Mouse (Mus musculus) hindbrain, embryonic 16.5 days (tissue): ENCODE measurements around the gene Plagl2. TPM values are rescaled to one million over a fixed set of nuclear protein-coding genes. Genes with fewer than 3 reads are reported as not detected.

ENCODE experiments used
- ATAC-seq: fragments of 200-750 bp; cut with Nextera tagmentation; 2 replicates; pipeline ENCODE4 v1.8.0; 2017; ENCODE audit warnings: moderate TSS enrichment, moderate library complexity
- H3K27ac ChIP-seq: fragments of 300-500 bp; sonication (generic); 2 replicates; pipeline ENCODE4 v1.5.1; 2014; ENCODE audit warnings: low read depth, mild to moderate bottlenecking, control low read depth, low read length, moderate library complexity
- H3K27me3 ChIP-seq: fragments of 300-500 bp; sonication (generic); replicated peaks from 2 replicates; pipeline ENCODE4 v1.6.1; 2014; ENCODE audit warnings: low read length; ENCODE audit not compliant: control insufficient read depth, insufficient read depth
- H3K36me3 ChIP-seq: fragments of 300-500 bp; sonication (generic); 2 replicates; pipeline ENCODE4 v1.6.1; 2014; ENCODE audit warnings: mild to moderate bottlenecking, low read length, moderate library complexity, mixed read lengths; ENCODE audit not compliant: control insufficient read depth, insufficient read depth
- H3K4me1 ChIP-seq: fragments of 300-500 bp; sonication (generic); 2 replicates; pipeline ENCODE4 v1.6.1; 2014; ENCODE audit warnings: low read depth, low read length; ENCODE audit not compliant: control insufficient read depth, insufficient read depth
- H3K4me2 ChIP-seq: fragments of 300-500 bp; sonication (generic); 2 replicates; pipeline ENCODE4 v1.6.1; 2014; ENCODE audit warnings: mild to moderate bottlenecking, low read length, control low read depth, moderate library complexity
- H3K4me3 ChIP-seq: fragments of 300-500 bp; sonication (generic); 2 replicates; pipeline ENCODE4 v1.5.1; 2014; ENCODE audit warnings: mild to moderate bottlenecking, low read length, control low read depth, moderate library complexity
- H3K9ac ChIP-seq: fragments of 300-500 bp; sonication (generic); 2 replicates; pipeline ENCODE4 v1.6.1; 2014; ENCODE audit warnings: low read depth, mild to moderate bottlenecking, control low read depth, low read length, moderate library complexity
- H3K9me3 ChIP-seq: fragments of 300-500 bp; sonication (generic); 2 replicates; pipeline ENCODE4 v1.6.1; 2014; ENCODE audit warnings: mild to moderate bottlenecking, low read length, moderate library complexity; ENCODE audit not compliant: control insufficient read depth
- WGBS: fragments of 180-500 bp; shearing (Covaris S2); extraction: QIAGEN DNeasy Blood & Tissue Kit; methylation state at CpG from one replicate; pipeline ENCODE4 v1.1.7; 2014; 5-methylcytosine and 5-hydroxymethylcytosine counted together
- polyA plus RNA-seq: library from polyadenylated mRNA; unstranded; fragments of >200 nt; fragmentation: Nextera tagmentation; extraction: Ambion mirVana; gene quantifications from 2 replicates; pipeline ENCODE4 v1.2.1, GENCODE M21; 2015

Plagl2 gene
- polyA plus RNA-seq, 1 experiment from 2014 or later: 4.2 TPM

DNA sequence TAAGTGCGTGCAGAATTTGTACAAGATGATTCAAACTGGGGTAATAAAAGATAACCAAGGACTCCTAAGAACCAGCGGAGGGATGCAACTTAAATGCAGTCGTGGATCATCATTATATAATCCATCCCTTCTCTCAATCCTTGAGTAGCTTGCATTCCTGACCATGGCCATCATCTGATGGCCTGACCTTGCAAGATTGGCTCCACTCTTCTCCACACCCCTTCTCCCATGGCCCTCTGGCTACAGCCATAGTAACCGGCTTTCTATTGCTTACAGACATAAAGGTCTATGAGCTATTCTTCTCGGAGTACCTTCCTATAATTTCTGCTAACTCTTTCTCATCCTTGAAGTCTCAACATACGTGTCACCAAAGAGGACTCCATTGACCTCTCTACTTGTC is 930 bp upstream of the Plagl2 start:
- 59% methylated on average over 6 of the region's 6 CpGs for WGBS
- Histone ChIP-seq H3K27me3 (no peaks in the 10 kb centered on the region), H3K9me3 (no peaks in the 10 kb centered on the region), H3K4me1 (peaks cover 30% of the 10 kb centered on the region), H3K4me2 (peak overlapping the region; percentile 93), H3K36me3 (no peaks in the 10 kb centered on the region), H3K27ac (no peak overlapping the region), H3K4me3 (peak overlapping the region; percentile 96), H3K9ac (peak overlapping the region; percentile 97)
- ATAC-seq: no peak

DNA sequence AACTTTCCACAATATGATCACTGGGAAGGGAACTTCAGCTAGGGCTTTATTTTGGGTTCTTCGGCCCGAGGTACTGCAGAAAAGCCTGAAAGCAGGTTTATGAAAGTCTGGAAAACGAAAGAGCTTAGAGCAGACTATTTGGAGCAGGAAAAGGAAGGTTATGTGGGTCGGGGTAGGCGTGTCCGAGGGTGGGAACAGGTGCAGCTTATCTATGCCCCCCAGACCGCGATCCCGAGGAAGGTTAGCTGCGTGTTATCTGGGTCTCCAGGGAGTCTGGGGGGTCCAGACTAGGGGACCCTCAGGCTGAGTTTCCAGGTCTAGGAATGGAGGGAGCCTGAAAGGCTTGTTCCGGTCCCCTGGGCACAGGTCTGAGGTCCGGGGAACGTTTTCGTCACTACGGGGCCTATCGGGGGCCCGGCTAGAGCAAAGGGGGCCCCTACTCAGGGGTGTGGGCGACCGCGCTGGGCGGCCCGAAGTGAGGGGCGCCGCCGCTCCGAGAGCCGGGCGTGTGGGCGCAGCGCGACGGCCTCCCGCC is 458 bp downstream of the Plagl2 start:
- ATAC-seq: peak; percentile 79
- peaks cover 30% of the 10 kb centered on the region for H3K4me1 ChIP-seq

DNA sequence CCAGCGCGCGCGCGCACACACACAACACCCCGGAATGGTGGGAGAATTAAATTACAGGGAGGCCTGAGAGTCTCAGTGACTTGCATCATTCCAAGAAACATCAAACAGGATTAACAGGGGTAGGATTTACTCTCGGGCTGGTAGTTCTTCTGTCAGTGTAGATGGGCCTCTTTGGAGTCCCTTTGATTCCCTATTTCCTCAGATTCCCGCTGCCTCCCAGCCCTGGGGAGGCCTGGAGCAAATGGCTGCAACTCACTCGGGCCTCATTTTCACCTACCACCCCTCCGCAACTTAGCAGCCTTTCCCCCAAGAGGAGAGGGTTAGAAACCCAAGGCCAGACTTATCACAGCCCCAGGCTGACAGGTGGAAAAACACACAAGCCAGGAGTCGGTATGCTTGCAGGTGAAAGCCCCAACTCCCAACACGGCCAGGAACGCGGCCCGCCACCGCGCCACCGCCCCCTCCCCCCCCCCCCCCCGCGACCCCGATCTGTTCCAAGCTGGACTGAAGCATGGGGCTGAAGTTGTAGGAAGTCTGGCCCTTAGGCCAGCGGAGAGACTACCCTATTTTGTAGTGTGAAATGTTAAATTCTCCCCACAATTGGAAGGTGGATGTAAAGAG is 1.3 kb downstream of the Plagl2 start:
- 4% methylated on average over 18 of the region's 22 CpGs for WGBS
- H3K4me1 ChIP-seq: peaks cover 30% of the 10 kb centered on the region
- peak overlapping the region; percentile 97 for H3K9ac ChIP-seq
- peaks cover 8% of the 10 kb centered on the region; the same call in 1 of the 2 replicates for H3K36me3 ChIP-seq
- ATAC-seq: no peak
- peak overlapping the region; percentile 93 for H3K4me2 ChIP-seq
- H3K27me3 ChIP-seq: no peaks in the 10 kb centered on the region
- peak overlapping the region; percentile 96 for H3K4me3 ChIP-seq
- no peaks in the 10 kb centered on the region for H3K9me3 ChIP-seq
- H3K27ac ChIP-seq: no peak overlapping the region; the same call in 1 of the 2 replicates

More for the DNA sequence above, 458 bp downstream of the Plagl2 start:
- under 1% methylated on average over 26 of the region's 33 CpGs for WGBS
- H3K4me2 ChIP-seq: peak overlapping the region; percentile 93
- no peaks in the 10 kb centered on the region for H3K27me3 ChIP-seq
- H3K36me3 ChIP-seq: peaks cover 1% of the 10 kb centered on the region; the same call in 1 of the 2 replicates
- H3K9ac ChIP-seq: peak overlapping the region; percentile 97
- H3K4me3 ChIP-seq: peak overlapping the region; percentile 96
- H3K9me3 ChIP-seq: no peaks in the 10 kb centered on the region
- H3K27ac ChIP-seq: peak overlapping the region; percentile 84

DNA sequence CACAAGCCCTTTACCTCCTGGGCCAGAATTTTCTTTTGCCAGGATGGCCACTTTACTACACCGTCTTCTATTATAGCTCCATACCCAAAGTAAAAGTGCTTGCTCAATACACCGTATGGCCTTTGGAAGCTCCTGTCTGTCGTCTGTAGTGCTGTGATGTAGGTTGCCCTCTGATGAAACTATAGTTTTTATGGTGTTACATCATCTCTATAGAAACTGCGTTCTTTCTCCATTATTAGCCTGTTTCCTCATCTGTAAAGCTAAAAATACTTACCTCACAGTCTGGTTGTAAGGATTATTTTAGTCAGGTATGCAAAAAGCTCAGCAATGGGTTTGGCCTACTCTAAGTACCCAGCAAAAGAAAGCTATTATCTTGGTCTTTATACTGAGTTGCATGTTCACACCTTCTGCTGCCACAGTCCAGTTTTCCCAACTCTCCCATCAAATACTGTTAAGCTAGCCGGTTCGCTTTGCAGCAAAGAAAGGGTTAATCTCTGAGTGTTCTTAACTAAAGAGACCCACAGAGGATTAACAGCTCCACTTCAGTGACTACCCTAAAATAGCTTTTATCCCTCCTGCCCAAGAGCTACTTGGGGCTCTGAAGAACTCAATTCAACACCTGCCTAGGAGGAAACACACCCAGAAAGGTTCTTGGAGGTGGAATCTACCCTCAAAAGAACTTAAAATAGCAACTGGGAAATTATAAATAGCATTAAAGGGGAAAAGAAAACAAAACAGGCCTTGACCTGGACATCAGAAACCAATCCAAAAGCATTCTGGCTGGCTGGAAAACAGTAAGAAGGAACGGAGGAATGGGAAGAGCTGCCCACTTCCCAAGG is 2.0 kb downstream of the Plagl2 start:
- H3K27me3 ChIP-seq: no peaks in the 10 kb centered on the region
- peak overlapping the region; percentile 93 for H3K4me2 ChIP-seq
- no peaks in the 10 kb centered on the region for H3K9me3 ChIP-seq
- no peak for ATAC-seq
- H3K27ac ChIP-seq: no peak overlapping the region
- H3K4me1 ChIP-seq: peaks cover 30% of the 10 kb centered on the region
- 67% methylated on average over 7 of the region's 7 CpGs for WGBS
- H3K9ac ChIP-seq: peak overlapping the region; percentile 97
- peaks cover 12% of the 10 kb centered on the region for H3K36me3 ChIP-seq
- H3K4me3 ChIP-seq: peak overlapping the region; percentile 96

DNA sequence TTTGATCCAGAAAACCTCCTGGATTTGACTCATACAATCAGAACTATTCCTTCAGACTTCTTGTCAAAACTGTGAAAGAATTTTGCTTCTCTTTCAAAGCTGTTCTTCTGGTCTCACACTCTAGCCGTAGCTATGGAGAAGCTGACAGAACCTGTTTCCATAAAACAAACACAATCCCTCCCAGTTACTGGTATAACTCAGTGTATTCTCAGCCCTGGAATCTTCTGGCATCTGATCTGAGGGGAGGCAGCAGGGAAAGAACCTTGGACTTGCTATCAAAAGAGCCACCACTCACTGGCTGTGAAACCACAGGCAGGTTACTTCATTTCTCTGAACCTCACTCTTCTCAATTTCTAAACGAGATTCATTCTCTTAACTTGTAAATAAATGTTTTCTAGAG is 2.8 kb downstream of the Plagl2 start:
- Histone ChIP-seq H3K9ac (no peak overlapping the region), H3K36me3 (peaks cover 17% of the 10 kb centered on the region), H3K4me3 (no peak overlapping the region), H3K9me3 (no peaks in the 10 kb centered on the region), H3K4me1 (peaks cover 30% of the 10 kb centered on the region), H3K27ac (no peak overlapping the region), H3K27me3 (no peaks in the 10 kb centered on the region), H3K4me2 (no peak overlapping the region)
- WGBS: 77% methylated on average over 2 of the region's 2 CpGs
- no peak for ATAC-seq

DNA sequence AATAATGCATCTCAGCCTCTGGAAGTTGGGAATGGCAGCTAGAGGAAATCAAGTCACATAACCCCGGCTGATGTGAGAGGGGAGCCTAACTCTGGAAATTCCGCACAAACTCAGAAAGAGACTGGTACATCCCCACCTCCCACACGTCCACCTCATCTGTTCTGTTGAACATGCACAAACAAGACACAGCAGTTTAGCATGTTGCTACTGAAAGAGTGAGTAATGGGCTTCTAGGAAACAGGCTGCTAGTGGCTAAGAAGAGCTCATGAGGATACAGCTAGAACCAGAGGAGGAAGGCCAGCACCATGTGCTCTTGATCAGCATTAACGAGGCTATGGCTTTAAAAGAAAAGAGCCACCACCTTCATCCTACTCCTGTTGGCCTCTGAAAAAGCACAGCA is 3.3 kb downstream of the Plagl2 start:
- no peak for ATAC-seq
- peaks cover 30% of the 10 kb centered on the region for H3K4me1 ChIP-seq
- no peak overlapping the region for H3K27ac ChIP-seq
- whole genome bisulfite sequencing: 80% methylated on average over 4 of the region's 4 CpGs
- no peak overlapping the region for H3K4me3 ChIP-seq
- no peak overlapping the region for H3K4me2 ChIP-seq
- H3K9ac ChIP-seq: no peak overlapping the region
- H3K36me3 ChIP-seq: peaks cover 18% of the 10 kb centered on the region
- H3K27me3 ChIP-seq: no peaks in the 10 kb centered on the region
- no peaks in the 10 kb centered on the region for H3K9me3 ChIP-seq

DNA sequence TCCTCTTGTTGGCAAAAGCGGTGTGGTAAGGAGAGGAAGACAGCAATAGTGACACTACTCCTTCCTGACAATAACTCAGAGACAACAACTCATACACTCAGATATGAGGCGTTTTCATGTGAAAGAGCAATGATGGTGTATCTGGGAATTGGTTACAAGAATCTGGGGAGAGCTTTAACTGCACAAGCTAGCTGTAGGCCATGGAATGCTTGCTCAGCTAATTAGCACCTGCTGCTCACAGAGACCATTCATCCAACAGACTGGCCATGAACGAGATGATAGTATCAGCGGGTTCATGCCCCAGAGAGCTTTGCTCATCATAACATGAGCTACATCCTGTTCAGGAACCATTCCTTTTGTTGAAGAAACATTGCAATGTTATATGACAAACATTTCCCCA is 4.0 kb downstream of the Plagl2 start:
- Histone ChIP-seq H3K27me3 (no peaks in the 10 kb centered on the region), H3K4me3 (no peak overlapping the region), H3K9me3 (no peaks in the 10 kb centered on the region), H3K4me2 (no peak overlapping the region), H3K9ac (no peak overlapping the region), H3K36me3 (peaks cover 22% of the 10 kb centered on the region), H3K27ac (no peak overlapping the region), H3K4me1 (peaks cover 24% of the 10 kb centered on the region)
- 80% methylated on average over 4 of the region's 4 CpGs for WGBS
- ATAC-seq: no peak

DNA sequence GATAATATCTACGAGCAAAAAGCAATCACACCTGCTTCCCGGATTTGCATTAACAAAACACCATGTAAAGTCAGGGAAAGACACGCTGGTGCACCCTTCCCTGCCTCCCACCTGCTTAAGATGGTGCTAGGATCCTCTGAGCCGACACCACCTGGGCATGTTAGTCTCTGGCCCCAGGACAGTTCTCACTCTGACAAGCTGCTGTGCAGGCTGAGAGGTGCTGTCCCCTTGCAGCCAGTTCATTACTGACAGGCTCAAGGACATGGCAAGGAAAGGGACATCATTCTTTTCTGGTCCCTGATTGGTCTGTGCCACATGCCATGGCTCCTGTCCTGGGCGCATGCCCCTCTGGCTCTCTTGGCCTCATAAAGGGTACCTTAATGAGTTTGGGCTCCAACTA is 12.7 kb downstream of the Plagl2 start:
- WGBS: 88% methylated on average over 5 of the region's 5 CpGs

DNA sequence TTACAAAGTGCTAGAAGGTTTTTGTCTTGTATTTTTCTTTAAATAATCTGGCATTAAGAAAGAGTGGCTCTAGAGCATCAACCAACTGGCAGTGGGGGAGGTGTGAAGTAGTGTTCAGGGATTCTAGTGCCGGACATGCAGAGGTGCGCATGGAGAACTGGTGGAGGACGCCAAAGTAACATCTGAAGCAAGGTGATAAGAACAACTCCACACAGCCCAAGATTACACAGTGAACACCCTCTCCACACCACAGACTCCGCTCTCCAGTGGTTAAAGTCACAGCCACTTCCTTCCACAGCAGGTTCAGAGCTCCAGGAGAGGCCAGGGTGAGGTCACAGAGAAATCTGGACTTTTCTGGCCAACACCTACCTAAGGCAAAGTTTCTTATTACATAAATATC is 13.3 kb downstream of the Plagl2 start:
- H3K4me2 ChIP-seq: no peak overlapping the region
- H3K4me3 ChIP-seq: no peak overlapping the region
- H3K4me1 ChIP-seq: peaks cover 7% of the 10 kb centered on the region
- 96% methylated on average over 4 of the region's 4 CpGs for WGBS
- H3K9ac ChIP-seq: no peak overlapping the region
- H3K27me3 ChIP-seq: no peaks in the 10 kb centered on the region
- no peaks in the 10 kb centered on the region for H3K9me3 ChIP-seq
- no peak for ATAC-seq
- peaks cover 28% of the 10 kb centered on the region for H3K36me3 ChIP-seq
- H3K27ac ChIP-seq: no peak overlapping the region

More for the DNA sequence above, 12.7 kb downstream of the Plagl2 start:
- Histone ChIP-seq H3K4me1 (peaks cover 7% of the 10 kb centered on the region), H3K36me3 (peaks cover 30% of the 10 kb centered on the region), H3K9ac (no peak overlapping the region), H3K9me3 (no peaks in the 10 kb centered on the region), H3K27ac (no peak overlapping the region), H3K27me3 (no peaks in the 10 kb centered on the region), H3K4me3 (no peak overlapping the region), H3K4me2 (no peak overlapping the region)
- ATAC-seq: no peak
